Mouse (Mus musculus) CH12.LX (cell line): Measurements from ENCODE around the gene Sept9. TPM values are rescaled to one million over a fixed set of nuclear protein-coding genes. Genes with fewer than 3 reads are reported as not detected.
A peak's percentile ranks its signal among the peaks of the same experiment; 100 is the strongest.

Experiments used
- DNase-seq: peaks from one replicate; pipeline ENCODE4 v3.0.0-alpha.2; 2013; ENCODE audit errors: extremely low read depth
- H3K27ac ChIP-seq: 2 replicates; pipeline ENCODE4 v1.5.1; 2012; ENCODE audit warnings: low read depth, mild to moderate bottlenecking, control low read depth, moderate library complexity; ENCODE audit not compliant: insufficient read depth
- H3K27me3 ChIP-seq: replicated peaks from 2 replicates; pipeline ENCODE3; 2012; ENCODE audit warnings: inconsistent platforms
- H3K36me3 ChIP-seq, 2 experiments: replicated peaks in 1 of 2; 2 replicates each; pipeline versions ENCODE3 to v1.6.1; 2012; ENCODE audit warnings: inconsistent platforms in 1 of 2, low read length in 1 of 2, mild to moderate bottlenecking in 1 of 2, mixed read lengths in 1 of 2, moderate library complexity in 1 of 2; ENCODE audit not compliant: control insufficient read depth in 1 of 2, insufficient read depth in 1 of 2
- H3K4me1 ChIP-seq, 2 experiments: 2 replicates each; pipeline ENCODE4 v1.6.1; 2012; ENCODE audit warnings: inconsistent platforms in 1 of 2, moderate library complexity in 1 of 2; ENCODE audit not compliant: insufficient read depth in 2 of 2, control insufficient read depth in 1 of 2
- H3K4me2 ChIP-seq: 2 replicates; pipeline ENCODE4 v1.6.1; 2012; ENCODE audit warnings: low read depth, mild to moderate bottlenecking, control low read depth; ENCODE audit not compliant: poor library complexity, insufficient read depth, severe bottlenecking
- H3K4me3 ChIP-seq, 3 experiments: fragments of 150-350 bp in 1 of 3; sonication (generic) in 1 of 3; replicated peaks in 1 of 3; 2 replicates each; pipeline versions ENCODE3 to v1.5.1; 2011 to 2012; ENCODE audit warnings: low read depth in 2 of 3, low read length in 2 of 3, mild to moderate bottlenecking in 2 of 3, moderate library complexity in 2 of 3, control low read depth in 1 of 3, improper control_type of control experiment in 1 of 3, inconsistent platforms in 1 of 3, mixed read lengths in 1 of 3; ENCODE audit not compliant: poor library complexity in 1 of 3
- H3K79me2 ChIP-seq: replicated peaks from 2 replicates; pipeline ENCODE4 v1.6.1; 2012; ENCODE audit warnings: mild to moderate bottlenecking, moderate library complexity; ENCODE audit not compliant: control insufficient read depth, poor library complexity, insufficient read depth, severe bottlenecking; ENCODE audit errors: extremely low read depth
- H3K9ac ChIP-seq: 2 replicates; pipeline ENCODE4 v1.6.1; 2012; ENCODE audit warnings: low read depth, mild to moderate bottlenecking, control low read depth, moderate library complexity; ENCODE audit not compliant: insufficient read depth
- H3K9me3 ChIP-seq: replicated peaks from 2 replicates; pipeline ENCODE3; 2012; ENCODE audit warnings: low read length, inconsistent platforms, mixed read lengths
- CHD1 ChIP-seq: IDR thresholded peaks from 2 replicates; pipeline ENCODE4 v1.6.1; 2012; ENCODE audit warnings: low read depth, low read length, improper control_type of control experiment, inconsistent platforms
- CHD2 ChIP-seq: IDR thresholded peaks from 2 replicates; pipeline ENCODE4 v1.6.1; 2011; ENCODE audit warnings: low read length, improper control_type of control experiment
- E2F4 ChIP-seq: IDR thresholded peaks from 2 replicates; pipeline ENCODE4 v1.6.1; 2011; ENCODE audit warnings: low read depth, low read length, improper control_type of control experiment; ENCODE audit not compliant: insufficient replicate concordance
- EP300 ChIP-seq: IDR thresholded peaks from 2 replicates; pipeline ENCODE4 v1.6.1; 2011; ENCODE audit warnings: low read length, improper control_type of control experiment
- ETS1 ChIP-seq: conservative IDR thresholded peaks from 2 replicates; pipeline ENCODE4 v1.6.1; 2012; ENCODE audit warnings: low read depth, mild to moderate bottlenecking, inconsistent platforms, low read length, improper control_type of control experiment, moderate library complexity
- HCFC1 ChIP-seq: IDR thresholded peaks from 2 replicates; pipeline ENCODE4 v1.6.1; 2012; ENCODE audit warnings: low read depth, mild to moderate bottlenecking, inconsistent platforms, low read length, improper control_type of control experiment
- IRF4 ChIP-seq: IDR thresholded peaks from 2 replicates; pipeline ENCODE4 v1.6.1; 2014; ENCODE audit warnings: low read depth, mild to moderate bottlenecking, inconsistent platforms, low read length, improper control_type of control experiment
- JUN ChIP-seq: IDR thresholded peaks from 2 replicates; pipeline ENCODE4 v1.6.1; 2011; ENCODE audit warnings: low read depth, mild to moderate bottlenecking, low read length, improper control_type of control experiment, moderate library complexity; ENCODE audit not compliant: insufficient read depth
- JUND ChIP-seq: conservative IDR thresholded peaks from 2 replicates; pipeline ENCODE4 v1.6.1; 2011; ENCODE audit warnings: low read depth, low read length, improper control_type of control experiment
- KAT2A ChIP-seq: IDR thresholded peaks from 2 replicates; pipeline ENCODE4 v1.6.1; 2012; ENCODE audit warnings: low read length, improper control_type of control experiment, inconsistent platforms; ENCODE audit not compliant: insufficient replicate concordance
- MAFK ChIP-seq: IDR thresholded peaks from 2 replicates; pipeline ENCODE4 v1.6.1; 2011; ENCODE audit warnings: low read length, improper control_type of control experiment; ENCODE audit not compliant: insufficient replicate concordance
- MEF2A ChIP-seq: IDR thresholded peaks from 2 replicates; pipeline ENCODE4 v1.6.1; 2014; ENCODE audit warnings: low read depth, mild to moderate bottlenecking, inconsistent platforms, low read length, improper control_type of control experiment, borderline replicate concordance
- MYC ChIP-seq: IDR thresholded peaks from 2 replicates; pipeline ENCODE4 v1.6.1; 2011; ENCODE audit warnings: low read depth, mild to moderate bottlenecking, improper control_type of control experiment, low read length
- NELFE ChIP-seq: IDR thresholded peaks from 2 replicates; pipeline ENCODE4 v1.6.1; 2011; ENCODE audit warnings: low read depth, low read length, improper control_type of control experiment
- NRF1 ChIP-seq: IDR thresholded peaks from 2 replicates; pipeline ENCODE4 v1.6.1; 2014; ENCODE audit warnings: low read depth, mild to moderate bottlenecking, inconsistent platforms, low read length, improper control_type of control experiment, moderate library complexity
- PAX5 ChIP-seq: IDR thresholded peaks from 2 replicates; pipeline ENCODE4 v1.6.1; 2012; ENCODE audit warnings: low read length, inconsistent platforms, mixed read lengths
- POLR2A ChIP-seq: IDR thresholded peaks from 2 replicates; pipeline ENCODE4 v1.6.1; 2011; ENCODE audit warnings: low read depth, mild to moderate bottlenecking, improper control_type of control experiment, low read length
- POLR2AphosphoS2 ChIP-seq: IDR thresholded peaks from 2 replicates; pipeline ENCODE4 v1.6.1; 2011; ENCODE audit warnings: low read depth, low read length, improper control_type of control experiment
- RAD21 ChIP-seq: IDR thresholded peaks from 2 replicates; pipeline ENCODE4 v1.6.1; 2011; ENCODE audit warnings: low read depth, mild to moderate bottlenecking, low read length, improper control_type of control experiment, moderate library complexity
- RCOR1 ChIP-seq: conservative IDR thresholded peaks from 2 replicates; pipeline ENCODE4 v1.6.1; 2012; ENCODE audit warnings: low read depth, mild to moderate bottlenecking, inconsistent platforms, low read length, improper control_type of control experiment
- SMC3 ChIP-seq: IDR thresholded peaks from 2 replicates; pipeline ENCODE4 v1.6.1; 2011; ENCODE audit warnings: low read depth, low read length, improper control_type of control experiment
- UBTF ChIP-seq: IDR thresholded peaks from 2 replicates; pipeline ENCODE4 v1.6.1; 2012; ENCODE audit warnings: low read depth, mild to moderate bottlenecking, inconsistent platforms, low read length, improper control_type of control experiment, moderate library complexity
- USF2 ChIP-seq: conservative IDR thresholded peaks from 2 replicates; pipeline ENCODE4 v1.6.1; 2011; ENCODE audit warnings: low read depth, low read length, improper control_type of control experiment
- ZC3H11A ChIP-seq: IDR thresholded peaks from 2 replicates; pipeline ENCODE4 v1.6.1; 2012; ENCODE audit warnings: low read depth, mild to moderate bottlenecking, inconsistent platforms, low read length, improper control_type of control experiment
- ZMIZ1 ChIP-seq: IDR thresholded peaks from 2 replicates; pipeline ENCODE4 v1.6.1; 2012; ENCODE audit warnings: low read depth, mild to moderate bottlenecking, inconsistent platforms, low read length, improper control_type of control experiment
- ZNF384 ChIP-seq: IDR thresholded peaks from 2 replicates; pipeline ENCODE4 v1.6.1; 2012; ENCODE audit warnings: low read depth, low read length, improper control_type of control experiment, inconsistent platforms
- dilution Hi-C: fragments of 300-500 bp; cut with MboI; formaldehyde crosslinking; loops from 2 replicates; pipeline ENCODE4 v1.14.3; 2020; ENCODE audit warnings: low sequenced_read_pairs; ENCODE audit not compliant: extremely low pct_unique_long_range_greater_than_20kb, extremely low pct_ligation_motif_present
- in situ Hi-C: fragments of 300-500 bp; cut with MboI; formaldehyde crosslinking; loops from 3 replicates; pipeline ENCODE4 v1.14.3; 2019; ENCODE audit warnings: low sequenced_read_pairs, low pct_ligation_motif_present, low pct_unique_long_range_greater_than_20kb, mixed read lengths
- polyA plus RNA-seq: library from polyadenylated mRNA; unstranded; fragments of >175 nt; gene quantifications from 2 replicates; pipeline ENCODE4 v1.2.1, GENCODE M21; 2012; ENCODE audit warnings: low read depth; ENCODE audit not compliant: insufficient read length
- total RNA-seq, 2 experiments: library from RNA; depleted of rRNA; stranded (reverse); fragments of 300-350 nt in 1 of 2; fragments of >200 nt in 1 of 2; gene quantifications; 2 replicates each; pipeline ENCODE4 v1.2.3; 2012 to 2014

The Sept9 gene
- total and polyA plus RNA-seq, 3 experiments = 47.6 to 128 (median 110) TPM

DNA sequence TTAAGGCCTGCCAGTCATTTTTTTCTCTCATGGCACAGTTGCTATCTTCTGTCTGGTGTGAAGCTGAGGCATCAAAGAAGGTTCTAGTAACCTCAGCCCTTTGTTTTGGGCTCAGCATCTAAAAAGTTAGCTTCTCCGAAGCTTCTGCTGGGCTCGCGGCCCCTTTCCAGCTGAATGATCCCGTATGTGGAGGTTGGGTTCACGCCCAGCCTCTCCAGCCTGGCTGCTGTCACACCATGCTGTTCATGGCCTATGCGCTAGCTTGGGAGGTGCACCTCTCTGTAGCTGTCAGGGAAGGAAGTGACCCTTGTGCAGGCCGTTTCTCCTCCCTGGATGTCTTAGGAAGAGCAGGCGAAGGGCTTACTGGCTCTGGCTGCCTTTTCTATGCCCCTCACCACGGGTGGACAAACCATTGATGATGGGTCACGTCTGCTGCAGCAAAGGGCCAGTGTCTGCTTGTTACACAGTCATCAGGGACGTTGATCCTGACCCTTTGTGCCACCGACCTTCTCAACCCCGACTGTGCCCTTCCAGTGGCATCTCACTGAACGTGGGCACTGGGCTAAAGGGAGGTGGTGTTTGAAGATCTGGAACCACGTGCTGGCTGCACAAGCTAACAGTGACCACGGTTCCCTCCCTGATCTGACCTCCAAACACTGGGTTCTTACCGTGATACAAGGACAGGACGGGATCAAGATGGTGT, 50.0 kb downstream of the Sept9 start:
- peak overlapping the region in 1 of 3 experiments; percentile 14 for H3K4me3 ChIP-seq
- DNase-seq = no peak
- no peaks in the 10 kb centered on the region for H3K36me3 ChIP-seq
- H3K27ac ChIP-seq = peak overlapping the region; percentile 85
- H3K9ac ChIP-seq = peak overlapping the region; percentile 21; the same call in 1 of the 2 replicates
- peak overlapping the region; percentile 23; the same call in 1 of the 2 replicates for H3K4me2 ChIP-seq
- H3K4me1 ChIP-seq = peaks cover 55 to 93% of the 10 kb centered on the region in 2 experiments
- TF ChIP-seq ZC3H11A (no peak), POLR2A (peak; percentile 67), SMC3 (no peak), JUN (no peak)
- H3K79me2 ChIP-seq = no peaks in the 10 kb centered on the region
- in situ Hi-C loops = loop anchor here (5.0 kb wide), 2 partner anchors 63 to 108 kb away; no protein-coding TSS in a partner anchor
- no peaks in the 10 kb centered on the region for H3K27me3 ChIP-seq
- dilution Hi-C loops = loop anchor here (25.0 kb wide), 1 partner anchor 113 kb away; no protein-coding TSS in a partner anchor
- no peaks in the 10 kb centered on the region for H3K9me3 ChIP-seq

- dilution Hi-C loops (loop anchor here (25.0 kb wide), 1 partner anchor 112 kb away; no protein-coding TSS in a partner anchor), in situ Hi-C loops (loop anchor here (5.0 kb wide), 2 partner anchors 62 to 107 kb away; no protein-coding TSS in a partner anchor)
- peak overlapping the region; percentile 94 for H3K27ac ChIP-seq
- no peak for TF ChIP-seq MAFK
- no peak for TF ChIP-seq RCOR1
- no peak; the same call in 1 of the 2 replicates for TF ChIP-seq USF2
- peak; percentile 82; the same call in 1 of the 2 replicates for TF ChIP-seq MEF2A
- no peak for TF ChIP-seq NRF1
- peak; percentile 32 for TF ChIP-seq HCFC1
- TF ChIP-seq ZNF384 = no peak
- peak; percentile 2; the same call in 1 of the 2 replicates for TF ChIP-seq POLR2A
- TF ChIP-seq CHD1 = no peak
- TF ChIP-seq IRF4 = peak; percentile 55; the same call in 1 of the 2 replicates
- no peak for TF ChIP-seq KAT2A
- no peak for TF ChIP-seq UBTF
- TF ChIP-seq SMC3 = no peak
- no peak for TF ChIP-seq E2F4
- no peak; the same call in 1 of the 2 replicates for TF ChIP-seq CHD2
- no peak for TF ChIP-seq ZC3H11A
- peak; percentile 87 for TF ChIP-seq MYC
- no peak for TF ChIP-seq PAX5
- 0 out of 2 replicates have a peak, but pooled peaks have one; percentile 42 for TF ChIP-seq NELFE
- TF ChIP-seq JUND = no peak
- TF ChIP-seq JUN = no peak
- TF ChIP-seq ZMIZ1 = peak; percentile 98
- TF ChIP-seq ETS1 = peak; percentile 90
- no peak for TF ChIP-seq POLR2AphosphoS2
- peak; percentile 85 for TF ChIP-seq EP300
- TF ChIP-seq RAD21 = peak; percentile 0; the same call in 1 of the 2 replicates
These were observed 50.8 kb downstream of the Sept9 start for GRCm38 (mm10) chr11:117249985-117250928.

More at GRCm38 (mm10) chr11:117249985-117250928, 50.8 kb downstream of the Sept9 start:
- Histone ChIP-seq H3K4me1 (peaks cover 61 to 95% of the 10 kb centered on the region in 2 experiments), H3K36me3 (no peaks in the 10 kb centered on the region), H3K4me3 (peak overlapping the region in 1 of 3 experiments; percentile 31), H3K79me2 (no peaks in the 10 kb centered on the region), H3K9ac (peak overlapping the region; percentile 21; the same call in 1 of the 2 replicates), H3K4me2 (peak overlapping the region; percentile 42), H3K27me3 (no peaks in the 10 kb centered on the region), H3K9me3 (no peaks in the 10 kb centered on the region)
- DNase-seq = peak; percentile 85
